Mouse (Mus musculus) adrenal gland, adult 8-10 months (tissue): ENCODE data around the gene Rhot1. TPM values are rescaled to one million over a fixed set of nuclear protein-coding genes. Genes with fewer than 3 reads are reported as not detected.
"Not testable (repeated sequence)": the region's sequence is repeated elsewhere in the genome, so short reads cannot be mapped to it uniquely, and the experiment has no call there.

ENCODE experiments used
- DNase-seq: peaks from one replicate; pipeline ENCODE4 v3.0.0; 2022
- total RNA-seq, 4 experiments: library from RNA; stranded (reverse); gene quantifications; 2 replicates each; pipeline ENCODE4 v1.2.4; 2022

Gene Rhot1
- 10 to 100 TPM; 72.8 to 84.0 (median 81.5) TPM for total RNA-seq

GRCm38 (mm10) chr11:80208860-80209800 is at the start of gene Rhot1:
Rhot1 (plus strand) TSS chr11:80209019.
- DNase-seq: peak; percentile 93

- DNase-seq: no peak
Observed at GRCm38 (mm10) chr11:80161041-80161440, 47.8 kb upstream of the Rhot1 start.

- no peak for DNase-seq
Observed at GRCm38 (mm10) chr11:80163362-80164116, 45.3 kb upstream of the Rhot1 start.

- DNase-seq: no peak
Observed at GRCm38 (mm10) chr11:80164224-80164623, 44.6 kb upstream of the Rhot1 start.

- DNase-seq: no peak
Observed at GRCm38 (mm10) chr11:80168121-80168520, 40.7 kb upstream of the Rhot1 start.

- DNase-seq: no peak
Observed at GRCm38 (mm10) chr11:80168611-80169249, 40.1 kb upstream of the Rhot1 start.

GRCm38 (mm10) chr11:80169629-80170028 is 39.2 kb upstream of the Rhot1 start:
- no peak for DNase-seq

GRCm38 (mm10) chr11:80170351-80170750 is 38.5 kb upstream of the Rhot1 start:
- DNase-seq: no peak

GRCm38 (mm10) chr11:80171884-80172283 is 36.9 kb upstream of the Rhot1 start:
- DNase-seq: peak; percentile 76

- no peak for DNase-seq
Observed at GRCm38 (mm10) chr11:80173963-80174670, 34.7 kb upstream of the Rhot1 start.

- DNase-seq: peak; percentile 43
Observed at GRCm38 (mm10) chr11:80176911-80177895, 31.6 kb upstream of the Rhot1 start.

GRCm38 (mm10) chr11:80178316-80178715 is 30.5 kb upstream of the Rhot1 start:
- no peak for DNase-seq

GRCm38 (mm10) chr11:80181021-80181749 is 27.6 kb upstream of the Rhot1 start:
- DNase-seq: no peak

- not testable (repeated sequence) for DNase-seq
Observed at GRCm38 (mm10) chr11:80183054-80183704, 25.6 kb upstream of the Rhot1 start.

- DNase-seq: peak; percentile 90
Observed at GRCm38 (mm10) chr11:80183705-80184255, 25.0 kb upstream of the Rhot1 start, which contains the start of gene Rnf135. Rnf135 (plus strand) TSS chr11:80183851.

GRCm38 (mm10) chr11:80184531-80185071 is 24.2 kb upstream of the Rhot1 start:
- DNase-seq: no peak

- not testable (repeated sequence) for DNase-seq
Observed at GRCm38 (mm10) chr11:80185441-80185976, 23.3 kb upstream of the Rhot1 start.

- no peak for DNase-seq
Observed at GRCm38 (mm10) chr11:80190280-80190679, 18.5 kb upstream of the Rhot1 start.

GRCm38 (mm10) chr11:80193827-80194226 is 15.0 kb upstream of the Rhot1 start:
- DNase-seq: no peak
